ENCODE assay signal across 27 mouse cellular contexts in the genomic region with DNA sequence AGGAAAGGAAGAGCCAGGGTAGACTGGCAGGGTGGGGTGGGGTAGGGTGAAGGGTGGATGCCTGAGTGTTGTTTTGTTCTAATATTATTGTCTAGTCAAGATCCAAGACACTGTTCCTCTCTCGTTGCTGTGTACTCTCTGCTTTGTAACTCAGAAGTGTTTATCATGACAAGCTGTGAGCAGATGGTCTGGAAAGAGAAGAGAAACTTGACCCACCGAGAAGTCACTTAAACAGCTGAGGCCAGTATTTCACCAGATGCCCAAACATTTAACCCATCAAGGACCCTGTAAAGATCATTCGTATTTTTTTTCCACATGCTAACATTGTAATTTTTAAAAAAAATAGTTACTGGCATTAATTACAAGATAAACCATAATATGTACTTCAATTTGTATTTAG.
DNase-seq lines count a peak whose midpoint lies in the region; ATAC-seq and TF ChIP-seq lines count a peak whose summit lies in the region.
"Had no signal": no experiment of that assay in that cellular context is flagged by ENCODE, and none has a peak within 500 bp of the region (broad histone marks: within the 10 kb centered on the region; RNA-seq: fewer than 3 reads in every experiment).

No protein-coding gene starts in this region.

- WGBS in hindbrain, embryonic 16.5 days, result 47% methylated on average over 3 of the region's 3 CpGs
- 54% methylated on average over 3 of the region's 3 CpGs for WGBS in hindbrain, embryonic 11.5 days
- WGBS in midbrain, postnatal 0 days, result 67% methylated on average over 3 of the region's 3 CpGs
- WGBS in midbrain, embryonic 14.5 days, result 76% methylated on average over 3 of the region's 3 CpGs
- 39% methylated on average over 3 of the region's 3 CpGs for WGBS in stomach, postnatal 0 days

- H3K9ac ChIP-seq in hindbrain, embryonic 16.5 days (ENCODE audit: low read depth, low read length), result no peak overlapping the region
- no peak overlapping the region for H3K9ac ChIP-seq in hindbrain, embryonic 11.5 days (ENCODE audit: low read depth, low read length)
- no peak overlapping the region for H3K9ac ChIP-seq in midbrain, postnatal 0 days (replicated peaks; ENCODE audit: low read length, poor library complexity, severe bottlenecking)
- no peak overlapping the region for H3K9ac ChIP-seq in midbrain, embryonic 14.5 days (replicated peaks; ENCODE audit: low read length)
- no peak overlapping the region for H3K9ac ChIP-seq in stomach, postnatal 0 days (ENCODE audit: low read length)
- H3K9ac ChIP-seq: forebrain, postnatal 0 days; heart, embryonic 15.5 days; limb, embryonic 13.5 days; liver, embryonic 13.5 days; lung, embryonic 14.5 days; midbrain, embryonic 13.5 days; neural tube, embryonic 13.5 days had no signal

- ATAC-seq in hindbrain, embryonic 16.5 days, result peak; percentile 64; the same call in 1 of the 2 replicates
- ATAC-seq in hindbrain, embryonic 11.5 days (ENCODE audit: low FRiP score), result no peak
- ATAC-seq in midbrain, postnatal 0 days (ENCODE audit: low FRiP score), result no peak
- ATAC-seq in midbrain, embryonic 14.5 days (ENCODE audit: low FRiP score, low TSS enrichment), result no peak
- ATAC-seq in stomach, postnatal 0 days (ENCODE audit: low FRiP score, low TSS enrichment), result no peak
- ATAC-seq: CD4-positive, CD25-positive, alpha-beta regulatory T cell, adult 4 months; forebrain, postnatal 0 days; midbrain, embryonic 13.5 days; Patski had no signal

- no peak for TF ChIP-seq CTCF in midbrain, postnatal 0 days (IDR thresholded peaks at IDR 0.05)
- no peak for TF ChIP-seq CTCF in stomach, postnatal 0 days (IDR thresholded peaks at IDR 0.05; ENCODE audit: low read depth)

- H3K4me2 ChIP-seq in hindbrain, embryonic 16.5 days (ENCODE audit: low read length), result no peak overlapping the region
- no peak overlapping the region for H3K4me2 ChIP-seq in hindbrain, embryonic 11.5 days (replicated peaks; ENCODE audit: low read depth, low read length)
- no peak overlapping the region for H3K4me2 ChIP-seq in midbrain, postnatal 0 days (ENCODE audit: low read depth, low read length, poor library complexity, severe bottlenecking)
- H3K4me2 ChIP-seq in midbrain, embryonic 14.5 days (ENCODE audit: low read length), result no peak overlapping the region
- no peak overlapping the region for H3K4me2 ChIP-seq in stomach, postnatal 0 days (replicated peaks; ENCODE audit: low read depth)
- H3K4me2 ChIP-seq: heart, embryonic 15.5 days; limb, embryonic 13.5 days; liver, embryonic 13.5 days; lung, embryonic 14.5 days; midbrain, embryonic 13.5 days; neural tube, embryonic 13.5 days had no signal

- H3K4me1 ChIP-seq in hindbrain, embryonic 16.5 days (ENCODE audit: control insufficient read depth, insufficient read depth, low read depth, low read length), result no peaks in the 10 kb centered on the region
- H3K4me1 ChIP-seq in hindbrain, embryonic 11.5 days (replicated peaks; ENCODE audit: control insufficient read depth, insufficient read depth, low read length), result no peaks in the 10 kb centered on the region
- H3K4me1 ChIP-seq in midbrain, postnatal 0 days (ENCODE audit: insufficient read depth, low read length), result no peaks in the 10 kb centered on the region
- no peaks in the 10 kb centered on the region for H3K4me1 ChIP-seq in midbrain, embryonic 14.5 days (ENCODE audit: control insufficient read depth, insufficient read depth, low read length)
- no peaks in the 10 kb centered on the region for H3K4me1 ChIP-seq in stomach, postnatal 0 days (replicated peaks; ENCODE audit: control insufficient read depth, insufficient read depth)
- H3K4me1 ChIP-seq: heart, embryonic 15.5 days; limb, embryonic 13.5 days; liver, embryonic 13.5 days; midbrain, embryonic 13.5 days; neural tube, embryonic 13.5 days had no signal

- DNase-seq in embryo, embryonic 10 days (ENCODE audit: low spot score), result peak; percentile 10
- DNase-seq in embryo, embryonic 9.5 days (ENCODE audit: extremely low spot score), result no peak
- no peak for DNase-seq in hindbrain, embryonic 11.5 days (ENCODE audit: low spot score)
- peak; percentile 45 for DNase-seq in midbrain, postnatal 0 days (ENCODE audit: low spot score)
- no peak for DNase-seq in midbrain, embryonic 14.5 days
- no peak for DNase-seq in stomach, postnatal 0 days (ENCODE audit: low spot score)
- DNase-seq: adrenal gland, adult 2 months; cerebellum, adult 11-12 months; cerebellum, postnatal 14 days; forebrain, postnatal 0 days; heart, postnatal 36 days; kidney, adult 11 months; kidney, postnatal 25 days; layer of hippocampus, postnatal 36 days; liver, embryonic 13.5 days; lung, embryonic 14.5 days; right cerebral cortex, adult 18-20 months; right cerebral cortex, postnatal 4 days; thymus, adult 2 months; thymus, postnatal 4 days had no signal

- no peaks in the 10 kb centered on the region for H3K27me3 ChIP-seq in hindbrain, embryonic 16.5 days (replicated peaks; ENCODE audit: control insufficient read depth, insufficient read depth, low read length)
- H3K27me3 ChIP-seq in hindbrain, embryonic 11.5 days (ENCODE audit: control insufficient read depth, insufficient read depth, low read length), result no peaks in the 10 kb centered on the region
- H3K27me3 ChIP-seq in midbrain, postnatal 0 days (ENCODE audit: insufficient read depth, low read length), result no peaks in the 10 kb centered on the region
- H3K27me3 ChIP-seq in midbrain, embryonic 14.5 days (ENCODE audit: control insufficient read depth, insufficient read depth, low read length), result no peaks in the 10 kb centered on the region
- no peaks in the 10 kb centered on the region for H3K27me3 ChIP-seq in stomach, postnatal 0 days (ENCODE audit: control insufficient read depth, insufficient read depth, low read length)
- H3K27me3 ChIP-seq: heart, embryonic 15.5 days; limb, embryonic 13.5 days; liver, embryonic 13.5 days; midbrain, embryonic 13.5 days; neural tube, embryonic 13.5 days; Patski had no signal

- H3K4me3 ChIP-seq in hindbrain, embryonic 16.5 days (ENCODE audit: low read length), result no peak overlapping the region
- no peak overlapping the region for H3K4me3 ChIP-seq in hindbrain, embryonic 11.5 days (ENCODE audit: low read depth, low read length)
- H3K4me3 ChIP-seq in midbrain, postnatal 0 days (ENCODE audit: low read depth, low read length), result no peak overlapping the region
- no peak overlapping the region for H3K4me3 ChIP-seq in midbrain, embryonic 14.5 days (replicated peaks; ENCODE audit: low read depth, low read length)
- no peak overlapping the region for H3K4me3 ChIP-seq in stomach, postnatal 0 days (ENCODE audit: low read depth, low read length)
- H3K4me3 ChIP-seq: heart, embryonic 15.5 days; limb, embryonic 13.5 days; liver, embryonic 13.5 days; midbrain, embryonic 13.5 days; neural tube, embryonic 13.5 days had no signal

- H3K9me3 ChIP-seq in hindbrain, embryonic 16.5 days (ENCODE audit: control insufficient read depth, low read length), result no peaks in the 10 kb centered on the region
- H3K9me3 ChIP-seq in hindbrain, embryonic 11.5 days (ENCODE audit: control insufficient read depth, low read length), result no peaks in the 10 kb centered on the region
- H3K9me3 ChIP-seq in midbrain, postnatal 0 days (ENCODE audit: low read length), result no peaks in the 10 kb centered on the region
- H3K9me3 ChIP-seq in midbrain, embryonic 14.5 days (ENCODE audit: control insufficient read depth, low read length), result no peaks in the 10 kb centered on the region
- H3K9me3 ChIP-seq in stomach, postnatal 0 days (ENCODE audit: control insufficient read depth, low read length), result no peaks in the 10 kb centered on the region
- H3K9me3 ChIP-seq: heart, embryonic 15.5 days; limb, embryonic 13.5 days; liver, embryonic 13.5 days; midbrain, embryonic 13.5 days; neural tube, embryonic 13.5 days had no signal

- no peak overlapping the region for H3K27ac ChIP-seq in hindbrain, embryonic 16.5 days (ENCODE audit: low read depth, low read length)
- no peak overlapping the region for H3K27ac ChIP-seq in hindbrain, embryonic 11.5 days (ENCODE audit: low read depth, low read length)
- H3K27ac ChIP-seq in midbrain, postnatal 0 days (ENCODE audit: low read depth, low read length), result no peak overlapping the region
- H3K27ac ChIP-seq in midbrain, embryonic 14.5 days (replicated peaks; ENCODE audit: low read depth, low read length), result no peak overlapping the region
- H3K27ac ChIP-seq in stomach, postnatal 0 days (replicated peaks), result no peak overlapping the region
- H3K27ac ChIP-seq: heart, embryonic 15.5 days; limb, embryonic 13.5 days; liver, embryonic 13.5 days; midbrain, embryonic 13.5 days; neural tube, embryonic 13.5 days had no signal

- no peak for TF ChIP-seq EP300 in stomach, postnatal 0 days (optimal IDR thresholded peaks at IDR 0.05)

- no peaks in the 10 kb centered on the region for H3K36me3 ChIP-seq in hindbrain, embryonic 16.5 days (ENCODE audit: control insufficient read depth, insufficient read depth, low read length)
- H3K36me3 ChIP-seq in hindbrain, embryonic 11.5 days (ENCODE audit: control insufficient read depth, insufficient read depth, low read length), result no peaks in the 10 kb centered on the region
- no peaks in the 10 kb centered on the region for H3K36me3 ChIP-seq in midbrain, postnatal 0 days (ENCODE audit: insufficient read depth, low read length)
- H3K36me3 ChIP-seq in midbrain, embryonic 14.5 days (ENCODE audit: control insufficient read depth, insufficient read depth, low read length), result no peaks in the 10 kb centered on the region
- no peaks in the 10 kb centered on the region for H3K36me3 ChIP-seq in stomach, postnatal 0 days (ENCODE audit: control insufficient read depth, insufficient read depth, low read length)
- H3K36me3 ChIP-seq: heart, embryonic 15.5 days; limb, embryonic 13.5 days; liver, embryonic 13.5 days; midbrain, embryonic 13.5 days; neural tube, embryonic 13.5 days had no signal

Comparison
In these comparisons a context has a peak if more than half of its experiments do, and no peak if none do; other contexts are left out.
1. DNase-seq: peak in embryo, embryonic 10 days (single experiment) and midbrain, postnatal 0 days (single experiment); none in embryo, embryonic 9.5 days (single experiment), hindbrain, embryonic 11.5 days (single experiment), midbrain, embryonic 14.5 days (single experiment) and stomach, postnatal 0 days (single experiment).